Mouse (Mus musculus): ENCODE measurements around the gene Lmx1a. TPM values are rescaled to one million over a fixed set of nuclear protein-coding genes. Genes with fewer than 3 reads are reported as not detected.

The Lmx1a gene
- total RNA-seq, 2 experiments from 2014 or later = 0.24 to 0.74 TPM

DNA sequence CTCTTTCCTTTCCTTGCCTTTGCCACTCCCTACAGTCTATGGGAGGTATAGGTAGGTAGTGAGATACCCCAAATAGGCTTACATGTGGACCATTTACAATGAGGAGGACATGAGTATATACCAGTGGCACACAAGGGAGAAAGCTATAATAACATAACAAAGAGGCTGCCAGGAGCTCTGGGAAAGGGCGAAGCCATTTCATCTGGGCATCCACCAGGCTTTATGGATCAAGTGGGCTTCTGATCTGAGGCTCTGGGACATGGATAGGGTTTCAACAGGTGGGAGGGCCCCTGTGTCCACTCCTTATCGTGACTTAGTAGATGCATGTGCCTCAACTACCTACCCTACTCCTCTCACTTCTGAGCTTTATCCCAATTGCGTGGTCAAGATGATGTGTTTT is 142.6 kb downstream of the Lmx1a start:
- DNase-seq = no peak
- intact Hi-C loops (cut with DNase I; ENCODE audit: low total_unique reads) = no loop called here

DNA sequence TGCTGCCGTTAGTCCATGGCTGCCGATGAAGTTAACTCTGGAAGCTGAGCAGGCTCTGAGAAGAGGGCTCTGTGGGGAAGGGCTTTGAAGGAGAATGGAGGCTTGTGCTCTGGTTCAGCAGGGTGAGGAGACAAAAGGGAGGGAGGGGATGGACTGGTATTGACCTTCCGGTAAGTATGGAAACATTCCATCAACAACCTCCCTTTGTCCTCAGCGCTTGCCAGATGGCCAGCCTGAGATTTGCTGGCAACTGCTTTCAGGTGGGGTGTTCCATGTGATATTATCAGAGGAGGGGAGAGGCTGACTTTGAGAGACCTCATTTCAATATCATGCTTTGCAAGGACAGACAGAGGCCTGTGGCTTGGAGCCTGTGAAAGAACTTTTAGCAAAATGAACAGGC is 165.8 kb downstream of the Lmx1a start:
- no peak for DNase-seq
- intact Hi-C loops (cut with DNase I; ENCODE audit: low total_unique reads) = no loop called here

DNA sequence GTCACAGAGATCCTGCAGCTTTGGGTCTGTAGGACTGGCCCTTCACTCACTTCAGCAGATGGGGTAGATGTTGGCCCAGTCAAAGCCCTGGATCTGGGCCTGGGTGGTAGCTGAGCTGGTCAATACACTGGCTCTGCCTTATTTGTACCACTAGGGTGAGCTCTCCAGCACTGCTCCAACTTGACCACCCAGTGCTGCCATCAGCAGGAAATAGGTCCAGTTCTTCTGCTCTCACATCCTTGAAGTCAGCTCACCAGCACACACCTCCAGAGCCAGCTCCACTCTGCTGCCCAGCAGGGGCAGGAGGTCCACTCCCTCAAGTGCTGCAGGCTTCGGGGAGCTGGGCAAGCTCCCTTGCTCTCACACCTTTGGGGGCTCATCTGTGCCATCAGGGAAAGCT is 183.0 kb downstream of the Lmx1a start:
- DNase-seq = no peak
- intact Hi-C loops (cut with DNase I; ENCODE audit: low total_unique reads) = no loop called here

GRCm38 (mm10) chr1:167874099-167874498 is 185.1 kb downstream of the Lmx1a start:
- intact Hi-C loops (cut with DNase I; ENCODE audit: low total_unique reads) = no loop called here
- DNase-seq = no peak

DNA sequence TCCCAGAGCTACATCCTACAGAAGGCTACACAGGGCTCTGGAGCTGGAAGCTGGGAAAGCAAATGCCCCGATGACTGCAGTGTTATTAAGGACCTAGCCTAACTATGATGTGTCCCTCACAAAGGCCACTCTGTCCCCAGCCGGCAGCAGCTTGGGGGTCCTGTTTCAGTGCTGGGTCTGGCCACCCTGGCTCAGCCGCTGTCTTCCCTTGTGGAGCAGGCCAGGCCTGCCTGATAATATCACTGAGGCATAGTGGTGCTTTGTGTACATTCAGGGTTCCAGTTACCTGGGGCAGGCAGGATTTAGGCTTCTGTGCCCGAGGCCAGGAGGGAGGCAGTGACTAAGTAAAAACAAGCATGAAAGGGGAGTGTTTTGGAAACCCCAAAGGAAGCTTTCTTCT is 188.9 kb downstream of the Lmx1a start:
- no peak for DNase-seq
- intact Hi-C loops (cut with DNase I; ENCODE audit: low total_unique reads) = no loop called here

- intact Hi-C loops (cut with DNase I; ENCODE audit: low total_unique reads) = no loop called here
- no peak for DNase-seq
Observed at GRCm38 (mm10) chr1:167878354-167878753, 189.3 kb downstream of the Lmx1a start.

DNA sequence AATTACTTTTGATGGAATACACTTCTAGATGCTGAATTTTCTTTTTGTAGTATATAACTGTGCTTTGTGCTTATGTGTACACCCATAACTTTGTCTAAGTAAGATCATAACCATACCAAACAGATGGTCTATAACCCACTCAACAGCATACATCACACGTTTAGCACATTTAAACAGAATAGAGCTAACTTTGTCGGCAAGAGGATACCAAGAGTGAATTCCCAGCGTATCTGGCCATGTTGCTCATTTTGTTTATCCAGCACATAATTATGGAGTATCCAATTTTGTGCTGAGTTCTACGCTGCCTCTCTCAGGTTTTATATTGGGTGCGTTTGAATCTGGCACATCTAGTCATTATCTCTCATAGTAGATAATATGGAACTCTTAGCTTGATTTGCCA is 196.7 kb downstream of the Lmx1a start:
- intact Hi-C loops (cut with DNase I; ENCODE audit: low total_unique reads) = no loop called here
- no peak for DNase-seq

DNA sequence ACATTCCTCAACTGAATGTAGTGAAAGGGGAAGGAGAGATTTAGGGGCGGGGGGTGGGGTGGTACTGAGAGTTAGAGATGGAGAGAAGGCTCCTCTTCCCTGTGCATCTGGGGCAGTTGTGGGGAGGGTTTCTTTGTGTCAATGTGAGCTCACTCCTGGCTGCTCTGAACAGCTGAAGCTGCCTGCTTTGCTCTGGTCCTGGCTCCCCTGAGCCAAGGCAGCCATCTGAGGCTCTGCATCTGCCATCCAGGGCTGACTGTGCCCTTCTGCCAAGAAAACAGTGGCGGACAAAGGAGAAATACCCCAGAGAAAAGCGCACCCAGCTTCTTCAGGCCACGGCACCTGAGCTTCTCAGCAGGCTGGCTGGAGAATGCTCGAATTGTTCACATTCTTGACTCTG is 199.1 kb downstream of the Lmx1a start:
- no peak for DNase-seq
- intact Hi-C loops (cut with DNase I; ENCODE audit: low total_unique reads) = no loop called here

DNA sequence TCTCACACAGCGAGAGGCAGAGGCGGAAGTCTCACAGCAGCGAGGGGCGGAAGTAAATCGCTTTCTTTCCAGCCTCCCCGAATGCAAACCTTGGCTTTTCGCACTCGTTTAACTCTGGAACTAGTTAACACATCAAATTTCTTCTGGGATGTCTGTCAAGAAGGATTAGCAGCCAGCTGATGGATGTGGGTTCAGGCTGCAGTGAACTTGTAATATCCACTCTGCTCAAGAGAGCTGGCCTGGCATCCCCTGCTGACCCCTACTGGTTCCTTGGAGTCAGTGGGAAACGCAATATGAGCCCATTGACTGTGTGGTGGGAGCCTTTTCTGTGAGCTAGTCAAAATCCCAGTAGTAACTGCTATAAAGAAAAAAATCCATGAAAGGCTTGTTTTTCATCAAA is 199.8 kb downstream of the Lmx1a start:
- intact Hi-C loops (cut with DNase I; ENCODE audit: low total_unique reads) = no loop called here

DNA sequence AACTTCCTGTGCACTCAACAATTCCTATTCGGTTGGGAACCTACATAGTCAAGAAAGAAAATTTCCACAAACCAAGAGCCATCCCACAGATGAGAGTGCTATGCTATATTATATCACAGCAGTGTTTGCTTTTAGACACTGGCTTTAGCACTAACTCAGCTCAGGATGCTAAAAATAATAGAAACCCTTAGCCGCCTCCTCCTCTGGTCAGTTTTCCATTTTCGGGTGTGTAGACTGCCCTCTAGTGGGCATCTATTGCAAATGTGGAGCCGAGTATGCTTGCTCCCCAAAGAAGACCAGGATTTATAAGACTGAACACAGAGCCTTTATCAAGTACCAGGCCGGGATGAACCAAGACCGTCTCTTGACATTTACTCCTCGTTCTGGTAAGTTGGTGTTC is 207.2 kb downstream of the Lmx1a start:
- intact Hi-C loops (cut with DNase I; ENCODE audit: low total_unique reads) = no loop called here
- DNase-seq = peak; percentile 18

More for the DNA sequence above, 199.8 kb downstream of the Lmx1a start:
- DNase-seq = peak; percentile 19

Other genes with a start within 250 kb of the Lmx1a start
- gene Lrrc52, start 222.5 kb upstream of the Lmx1a start, total RNA-seq (2021) = under 1 TPM in 1 of 2 experiments, not detected in 1; 0.73 TPM
- 10 to 100 TPM; 26.4 to 31.0 TPM for gene Rxrg, start 90.9 kb upstream of the Lmx1a start, total RNA-seq (2021)

All from gastrocnemius, postnatal 14 days (tissue).